Mouse (Mus musculus): Measurements from ENCODE around the gene Rhoj.
A peak's percentile ranks its signal among the peaks of the same experiment; 100 is the strongest.
"Not testable (repeated sequence)": the region's sequence is repeated elsewhere in the genome, so short reads cannot be mapped to it uniquely, and the experiment has no call there.

Rhoj gene

GRCm38 (mm10) chr12:75307961-75308951 lies at the start of gene Rhoj:
Gene Rhoj (plus strand): TSS chr12:75308322.
- peak; percentile 82 to 89 for DNase-seq

- peak in 1 of 2 experiments; percentile 8 for DNase-seq
Observed at GRCm38 (mm10) chr12:75271726-75272125, 36.4 kb upstream of the Rhoj start.

- DNase-seq, result no peak
Observed at GRCm38 (mm10) chr12:75275730-75276129, 32.4 kb upstream of the Rhoj start.

- no peak for DNase-seq
Observed at GRCm38 (mm10) chr12:75277425-75277824, 30.7 kb upstream of the Rhoj start.

- peak; percentile 16 to 43 for DNase-seq
Observed at GRCm38 (mm10) chr12:75280502-75280901, 27.6 kb upstream of the Rhoj start.

GRCm38 (mm10) chr12:75283226-75283625 lies 24.9 kb upstream of the Rhoj start:
- DNase-seq, result peak; percentile 41 to 78

GRCm38 (mm10) chr12:75286166-75286565 lies 22.0 kb upstream of the Rhoj start:
- no peak for DNase-seq

- DNase-seq, result no peak
Observed at GRCm38 (mm10) chr12:75290524-75290923, 17.6 kb upstream of the Rhoj start.

- DNase-seq, result no peak
Observed at GRCm38 (mm10) chr12:75291556-75291955, 16.6 kb upstream of the Rhoj start.

- no peak for DNase-seq
Observed at GRCm38 (mm10) chr12:75292939-75293338, 15.2 kb upstream of the Rhoj start.

GRCm38 (mm10) chr12:75299865-75300264 lies 8.3 kb upstream of the Rhoj start:
- DNase-seq, result no peak

- DNase-seq, result peak; percentile 27 to 43
Observed at GRCm38 (mm10) chr12:75304132-75304531, 4.0 kb upstream of the Rhoj start.

- peak; percentile 10 to 54 for DNase-seq
Observed at GRCm38 (mm10) chr12:75309756-75310155, 1.6 kb downstream of the Rhoj start.

- DNase-seq, result peak; percentile 10 to 21
Observed at GRCm38 (mm10) chr12:75310766-75311165, 2.6 kb downstream of the Rhoj start.

GRCm38 (mm10) chr12:75311879-75312278 lies 3.8 kb downstream of the Rhoj start:
- DNase-seq, result peak in 1 of 2 experiments; percentile 32

- no peak for DNase-seq
Observed at GRCm38 (mm10) chr12:75313992-75314391, 5.9 kb downstream of the Rhoj start.

GRCm38 (mm10) chr12:75315851-75316250 lies 7.7 kb downstream of the Rhoj start:
- no peak for DNase-seq

- DNase-seq, result peak; percentile 48 to 55
Observed at GRCm38 (mm10) chr12:75320441-75320925, 12.4 kb downstream of the Rhoj start.

- no peak for DNase-seq
Observed at GRCm38 (mm10) chr12:75321189-75321588, 13.1 kb downstream of the Rhoj start.

GRCm38 (mm10) chr12:75329188-75329587 lies 21.1 kb downstream of the Rhoj start:
- DNase-seq, result no peak

GRCm38 (mm10) chr12:75339894-75340293 lies 31.8 kb downstream of the Rhoj start:
- DNase-seq, result no peak

- DNase-seq, result no peak
Observed at GRCm38 (mm10) chr12:75340331-75340730, 32.2 kb downstream of the Rhoj start.

- no peak for DNase-seq
Observed at GRCm38 (mm10) chr12:75348551-75348950, 40.4 kb downstream of the Rhoj start.

- DNase-seq, result not testable (repeated sequence)
Observed at GRCm38 (mm10) chr12:75349537-75349936, 41.4 kb downstream of the Rhoj start.

Data from lung, adult 18-20 months (tissue).